Mouse (Mus musculus): ENCODE results near the gene Gm6993. TPM values are rescaled to one million over a fixed set of nuclear protein-coding genes. Genes with fewer than 3 reads are reported as not detected.

Gm6993 gene
- not detected for total RNA-seq (2021)
- long read RNA-seq, experiment 1, result 0 reads
- long read RNA-seq, experiment 2, result 0 reads

DNA sequence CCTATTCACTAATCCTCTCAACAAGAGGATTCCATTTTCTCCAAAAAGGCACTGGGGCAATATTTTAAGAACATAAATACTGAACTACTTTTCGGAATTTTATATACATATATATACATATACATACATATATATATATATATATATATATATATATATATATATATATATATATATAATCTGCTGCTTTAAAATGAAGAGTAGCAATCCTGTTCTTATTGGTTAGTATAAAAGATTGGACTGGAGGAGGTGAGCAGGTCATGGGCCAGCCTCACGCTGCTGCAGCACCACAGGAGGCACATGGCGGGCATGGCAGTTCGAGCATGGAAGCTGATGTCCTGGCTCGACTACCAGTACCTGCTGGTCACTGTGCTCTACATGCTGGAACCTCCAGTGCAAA lies at the start of gene Gm6993:
Gene Gm6993, plus strand, starts transcription at position 301 of the 400 bp plus-strand sequence.
- no peak for DNase-seq (ENCODE audit: low spot score in 2 of 2)
- Histone ChIP-seq H3K4me3 (no peak within 1 kb of the TSS), H3K27ac (no peak within 1 kb of the TSS)
- no peak for TF ChIP-seq CTCF (conservative IDR thresholded peaks at IDR 0.05)

DNA sequence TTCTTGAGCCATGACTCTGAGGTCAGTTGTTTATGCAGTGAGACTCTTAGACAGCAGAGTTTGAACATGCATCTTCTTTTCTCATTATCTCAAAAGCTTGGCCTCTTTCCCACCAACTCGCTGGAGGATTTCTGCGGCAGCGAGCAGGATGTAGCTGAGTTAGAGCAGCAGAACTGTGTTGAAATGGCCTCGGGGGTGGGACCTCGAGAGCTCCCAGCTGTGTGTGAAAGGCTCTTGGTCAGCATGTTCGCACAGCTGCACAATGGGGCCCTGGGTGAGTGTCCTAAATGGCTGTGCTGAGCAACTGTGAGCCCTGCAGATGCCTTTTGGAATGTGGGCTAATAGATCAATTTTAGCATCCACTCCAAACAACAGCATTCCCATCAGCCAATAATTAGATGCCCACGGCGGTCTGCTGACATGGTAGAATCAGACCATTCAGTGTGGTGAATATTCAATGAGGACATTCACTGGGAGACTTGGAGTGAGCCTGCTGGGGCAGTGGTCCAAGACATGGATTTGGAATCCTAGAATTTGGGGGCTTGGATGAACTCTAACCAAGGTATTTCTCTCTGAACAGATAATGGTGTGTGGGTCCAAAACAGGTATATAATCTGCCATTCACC lies 49.1 kb upstream of the Gm6993 start:
- TF ChIP-seq CTCF (conservative IDR thresholded peaks at IDR 0.05), result no peak
- no peak overlapping the region for H3K27ac ChIP-seq
- H3K4me3 ChIP-seq, result no peak overlapping the region
- DNase-seq (ENCODE audit: low spot score in 2 of 2), result no peak

DNA sequence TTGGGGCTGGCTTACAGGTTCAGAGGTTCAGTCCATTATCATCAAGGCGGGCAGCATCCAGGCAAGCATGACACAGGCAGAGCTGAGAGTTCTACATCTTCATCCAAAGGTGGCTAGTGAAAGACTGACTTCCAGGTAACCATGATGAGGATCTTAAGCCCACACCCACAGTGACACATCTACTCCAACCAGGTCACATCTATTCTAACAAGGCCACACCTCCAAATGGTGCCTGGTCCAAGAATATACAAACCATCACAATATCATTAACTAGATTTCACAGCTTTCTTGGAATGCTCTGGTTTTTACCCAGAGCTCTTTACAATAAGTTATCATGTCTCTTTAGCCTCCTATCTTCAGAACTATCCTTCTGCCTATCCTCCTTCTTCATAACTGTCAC lies 38.1 kb upstream of the Gm6993 start:
- no peak for DNase-seq (ENCODE audit: low spot score in 2 of 2)
- no peak for TF ChIP-seq CTCF (conservative IDR thresholded peaks at IDR 0.05)
- H3K4me3 ChIP-seq, result no peak overlapping the region

DNA sequence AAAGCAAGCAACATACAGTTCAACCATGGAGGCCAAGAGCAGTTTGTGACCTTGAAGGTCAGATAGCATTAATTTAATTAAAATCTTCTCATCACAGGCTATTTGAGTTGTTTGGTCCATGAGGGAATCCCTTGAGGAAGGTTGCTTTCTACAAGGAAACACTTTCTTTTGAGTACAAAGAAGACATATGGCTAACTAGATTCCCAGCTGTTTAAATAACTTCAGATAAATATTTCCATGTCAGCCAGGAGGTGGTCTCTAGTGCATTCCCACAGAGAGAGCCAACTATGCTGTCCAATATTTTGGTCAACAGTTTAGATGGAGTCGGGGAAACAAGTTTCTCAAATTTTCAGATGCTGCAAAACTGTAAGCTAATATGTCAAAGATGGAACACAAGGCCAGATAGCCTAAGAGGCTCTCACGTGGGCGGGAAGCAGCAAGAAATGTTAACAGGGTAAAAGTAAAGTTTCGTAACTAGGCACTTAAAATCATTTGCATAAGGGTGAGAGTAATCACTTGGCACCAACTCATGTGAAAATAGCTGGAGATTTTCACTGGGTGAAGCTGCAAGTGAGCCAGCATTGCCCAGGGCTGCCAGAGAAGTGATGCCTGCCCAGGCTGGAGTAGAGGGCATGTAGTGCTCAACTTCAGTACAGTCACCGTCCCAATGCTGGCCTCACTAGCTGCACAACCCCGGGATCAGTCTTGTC lies 36.7 kb upstream of the Gm6993 start:
- no peak overlapping the region for H3K27ac ChIP-seq
- no peak overlapping the region for H3K4me3 ChIP-seq
- TF ChIP-seq CTCF (conservative IDR thresholded peaks at IDR 0.05), result no peak
- DNase-seq (ENCODE audit: low spot score in 2 of 2), result no peak

More for the DNA sequence above, 38.1 kb upstream of the Gm6993 start:
- H3K27ac ChIP-seq, result no peak overlapping the region

DNA sequence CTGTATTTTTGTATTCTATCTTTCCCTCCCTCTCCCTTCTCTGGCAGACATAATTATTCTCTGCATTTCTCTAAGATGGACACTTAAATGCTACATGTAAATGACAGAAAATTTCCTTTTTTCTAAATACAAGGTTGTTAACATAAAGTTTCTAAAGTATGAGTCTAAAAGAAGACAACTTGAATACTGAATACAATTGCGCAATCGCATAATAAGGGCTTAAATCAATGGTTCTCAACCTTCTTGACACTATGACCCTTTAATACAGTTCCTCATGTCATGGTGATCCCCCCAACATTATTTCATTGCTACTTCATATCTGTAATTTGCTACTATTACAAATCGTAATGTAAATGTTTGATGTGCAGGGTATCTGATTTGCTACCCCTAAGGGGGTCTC lies 35.7 kb upstream of the Gm6993 start:
- H3K27ac ChIP-seq, result no peak overlapping the region
- no peak for DNase-seq (ENCODE audit: low spot score in 2 of 2)
- H3K4me3 ChIP-seq, result no peak overlapping the region
- TF ChIP-seq CTCF (conservative IDR thresholded peaks at IDR 0.05), result no peak

DNA sequence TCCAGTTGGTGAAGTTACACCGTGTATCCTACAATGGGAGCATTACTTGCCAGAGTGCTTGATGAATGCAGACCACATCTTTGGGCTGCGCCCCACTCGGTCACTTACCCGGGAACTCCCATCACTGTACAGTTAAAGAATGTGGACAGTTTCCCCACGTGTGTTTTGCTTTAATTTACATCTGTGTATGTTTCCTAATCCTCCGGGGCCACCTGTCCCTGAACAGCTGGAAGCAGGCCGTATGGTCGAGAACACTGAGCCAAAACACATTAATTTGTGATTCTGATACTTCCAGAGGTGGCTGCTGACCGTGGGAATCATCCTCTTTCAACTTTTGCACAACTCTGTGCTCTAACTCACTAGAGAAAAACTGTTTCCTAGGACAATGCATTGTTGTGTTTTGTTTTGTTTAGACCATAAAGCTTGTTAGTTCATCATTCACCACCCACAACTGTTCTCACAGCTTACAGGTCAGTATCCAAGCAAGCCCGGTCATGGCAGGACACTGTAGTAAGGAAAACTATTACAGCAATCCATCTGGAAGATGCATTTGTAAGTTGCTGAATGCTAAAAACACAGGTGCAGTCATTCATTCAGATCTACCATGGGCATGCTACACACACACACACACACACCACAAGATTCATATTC lies 34.5 kb upstream of the Gm6993 start:
- TF ChIP-seq CTCF (conservative IDR thresholded peaks at IDR 0.05), result no peak
- H3K27ac ChIP-seq, result no peak overlapping the region

DNA sequence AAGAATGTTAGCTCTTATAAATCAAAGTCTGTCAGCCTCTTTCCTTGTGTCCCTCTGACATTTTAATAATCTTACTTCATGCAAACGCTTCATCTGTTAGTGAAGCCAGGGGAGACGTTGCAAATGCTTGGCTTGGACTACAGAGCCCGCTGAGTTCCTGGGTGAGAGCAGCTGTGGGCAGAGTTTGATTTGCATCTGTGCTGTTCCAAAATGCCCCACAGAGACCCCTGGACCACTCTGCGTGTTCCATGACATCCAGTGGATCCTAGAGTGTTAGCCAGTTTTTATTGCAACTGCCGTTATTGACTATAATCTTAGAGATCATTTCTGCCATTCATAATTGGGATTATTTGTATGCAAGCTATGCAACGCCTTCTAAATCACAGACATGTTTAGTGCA lies 31.8 kb upstream of the Gm6993 start:
- H3K4me3 ChIP-seq, result no peak overlapping the region
- TF ChIP-seq CTCF (conservative IDR thresholded peaks at IDR 0.05), result no peak
- DNase-seq (ENCODE audit: low spot score in 2 of 2), result no peak
- H3K27ac ChIP-seq, result peak overlapping the region; percentile 81

More for the DNA sequence above, 34.5 kb upstream of the Gm6993 start:
- no peak for DNase-seq (ENCODE audit: low spot score in 2 of 2)
- H3K4me3 ChIP-seq, result no peak overlapping the region

DNA sequence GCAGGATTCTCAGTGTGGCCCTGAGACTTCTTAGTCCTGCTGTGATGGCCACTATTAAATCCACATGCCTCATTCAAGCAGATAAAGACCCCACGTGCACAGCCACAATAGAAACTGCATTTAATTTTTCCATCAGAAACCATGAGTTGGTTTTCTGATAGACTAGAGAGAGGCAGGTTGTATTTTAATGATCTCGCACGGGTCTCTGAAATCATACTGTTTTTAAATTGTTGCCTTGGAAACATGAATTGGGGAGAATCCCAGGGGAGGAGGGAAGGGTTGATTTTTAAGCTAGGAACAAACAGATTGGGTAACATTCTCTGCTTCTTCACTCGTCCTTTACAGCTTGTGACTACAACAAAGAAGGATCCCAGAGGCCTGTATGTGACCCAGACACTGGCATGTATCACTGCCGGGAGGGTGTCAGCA lies 31.2 kb upstream of the Gm6993 start:
- peak overlapping the region; percentile 81 for H3K27ac ChIP-seq
- H3K4me3 ChIP-seq, result no peak overlapping the region
- DNase-seq (ENCODE audit: low spot score in 2 of 2), result peak; percentile 18 to 78
- no peak for TF ChIP-seq CTCF (conservative IDR thresholded peaks at IDR 0.05)

DNA sequence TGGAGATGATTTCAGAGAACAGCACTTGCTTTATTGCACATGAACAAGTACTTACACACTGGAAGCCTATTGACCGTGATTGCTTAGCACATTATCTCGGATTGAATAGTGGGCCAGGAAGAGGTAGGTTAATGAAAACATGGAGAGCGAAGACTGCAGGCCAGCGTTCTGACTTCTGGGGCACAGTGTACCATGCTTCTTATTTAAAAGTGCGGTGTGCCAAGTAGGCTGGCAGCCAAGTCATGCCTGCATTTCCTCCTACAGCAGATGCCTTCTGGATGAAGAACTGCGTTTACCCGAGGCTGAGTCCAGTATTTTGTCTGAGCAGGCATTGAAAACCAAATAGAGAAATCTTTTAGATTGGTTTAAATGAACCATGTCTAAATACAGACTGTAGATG lies 27.0 kb upstream of the Gm6993 start:
- peak in 1 of 2 experiments; percentile 29 for DNase-seq (ENCODE audit: low spot score in 2 of 2)
- Histone ChIP-seq H3K27ac (peak overlapping the region; percentile 40), H3K4me3 (no peak overlapping the region)
- TF ChIP-seq CTCF (conservative IDR thresholded peaks at IDR 0.05), result no peak

DNA sequence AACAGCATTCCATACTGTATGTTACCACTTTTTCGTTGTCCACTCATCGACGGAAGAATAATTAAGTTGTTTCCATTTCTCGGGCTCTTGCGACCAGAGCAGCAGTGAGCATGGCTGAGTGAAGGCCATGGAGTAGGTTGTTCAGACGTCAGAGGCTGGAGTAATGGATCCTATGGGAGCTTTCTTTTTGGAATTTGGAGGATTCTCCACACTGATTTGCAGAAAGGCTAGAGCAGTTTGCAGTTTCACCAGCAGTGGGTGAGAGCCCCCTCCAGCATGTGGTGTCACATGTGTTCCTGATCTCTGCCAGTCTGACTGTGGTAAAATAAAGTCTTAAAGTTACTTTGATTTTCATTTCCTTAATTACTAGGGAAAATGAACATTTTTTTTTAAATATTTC lies 25.6 kb upstream of the Gm6993 start:
- no peak for DNase-seq (ENCODE audit: low spot score in 2 of 2)
- peak; percentile 17; the same call in 1 of the 2 replicates for TF ChIP-seq CTCF (conservative IDR thresholded peaks at IDR 0.05)
- Histone ChIP-seq H3K27ac (no peak overlapping the region), H3K4me3 (no peak overlapping the region)

DNA sequence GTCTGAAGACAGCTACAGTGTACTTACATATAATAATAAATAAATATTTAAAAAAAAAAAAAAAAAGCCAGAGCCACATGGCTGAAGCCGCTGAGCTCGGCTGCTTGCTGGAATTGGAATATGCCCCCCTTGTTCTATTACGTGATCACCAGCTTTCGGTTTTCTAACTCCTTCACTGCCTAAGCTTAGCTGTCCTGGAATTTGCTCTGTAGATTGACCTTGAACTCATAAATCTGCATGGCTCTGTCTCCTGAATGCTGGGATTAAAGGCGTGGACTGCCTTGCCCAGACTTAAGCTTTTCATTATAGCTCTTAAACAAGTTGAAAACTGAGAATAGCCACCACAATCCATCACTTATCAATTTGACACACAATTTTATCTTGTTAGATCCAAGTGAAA lies 23.3 kb upstream of the Gm6993 start:
- TF ChIP-seq CTCF (conservative IDR thresholded peaks at IDR 0.05), result no peak
- Histone ChIP-seq H3K4me3 (no peak overlapping the region), H3K27ac (no peak overlapping the region)
- no peak for DNase-seq (ENCODE audit: low spot score in 2 of 2)

DNA sequence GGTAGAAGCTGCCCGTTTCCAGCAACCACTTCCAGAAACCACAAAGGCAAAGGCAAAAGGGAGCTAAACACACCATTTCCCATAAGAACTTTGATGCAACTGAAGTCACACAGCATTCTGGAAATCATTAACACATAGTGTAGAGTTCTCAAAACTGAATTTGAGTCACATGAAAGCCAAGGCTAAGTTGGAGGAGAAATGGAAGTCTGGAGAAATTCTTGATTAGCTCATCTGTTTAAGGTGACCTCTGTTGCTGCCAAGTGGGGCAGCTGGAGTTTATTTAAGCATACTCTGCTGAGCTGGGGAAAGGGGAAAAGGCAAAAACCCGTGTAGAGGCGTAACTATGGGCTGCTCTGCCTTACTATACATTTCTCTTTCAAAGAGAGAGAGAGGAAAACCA lies 21.8 kb upstream of the Gm6993 start:
- Histone ChIP-seq H3K27ac (no peak overlapping the region), H3K4me3 (no peak overlapping the region)
- DNase-seq (ENCODE audit: low spot score in 2 of 2), result no peak
- no peak for TF ChIP-seq CTCF (conservative IDR thresholded peaks at IDR 0.05)

DNA sequence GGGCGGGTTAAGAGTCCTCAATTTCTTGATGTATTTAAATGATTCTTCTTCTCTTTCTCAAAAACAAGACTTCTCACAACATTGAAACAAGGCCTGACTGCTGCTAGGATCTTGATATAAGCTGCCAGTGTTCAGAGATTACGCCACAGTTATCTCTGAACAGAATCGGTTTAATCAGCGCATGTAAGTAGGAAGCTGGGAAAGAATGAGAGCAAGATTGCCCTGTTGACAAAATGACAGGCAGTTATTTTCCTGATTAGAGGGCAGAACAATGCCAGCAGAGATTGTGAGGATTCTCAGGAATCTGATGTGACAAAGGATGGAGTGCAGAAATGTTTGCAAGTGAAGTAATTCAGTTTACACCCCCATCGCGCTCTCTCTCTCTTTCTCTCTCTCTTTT lies 19.0 kb upstream of the Gm6993 start:
- H3K4me3 ChIP-seq, result no peak overlapping the region
- no peak for TF ChIP-seq CTCF (conservative IDR thresholded peaks at IDR 0.05)
- no peak overlapping the region for H3K27ac ChIP-seq
- DNase-seq (ENCODE audit: low spot score in 2 of 2), result no peak

All from layer of hippocampus, adult 2 months (tissue).